Mouse (Mus musculus): ENCODE results near the gene Muc5ac.
A peak's percentile ranks its signal among the peaks of the same experiment; 100 is the strongest.

The Muc5ac gene

GRCm38 (mm10) chr7:141836423-141836822 is 47.7 kb downstream of the Muc5ac start:
- DNase-seq = no peak

DNA sequence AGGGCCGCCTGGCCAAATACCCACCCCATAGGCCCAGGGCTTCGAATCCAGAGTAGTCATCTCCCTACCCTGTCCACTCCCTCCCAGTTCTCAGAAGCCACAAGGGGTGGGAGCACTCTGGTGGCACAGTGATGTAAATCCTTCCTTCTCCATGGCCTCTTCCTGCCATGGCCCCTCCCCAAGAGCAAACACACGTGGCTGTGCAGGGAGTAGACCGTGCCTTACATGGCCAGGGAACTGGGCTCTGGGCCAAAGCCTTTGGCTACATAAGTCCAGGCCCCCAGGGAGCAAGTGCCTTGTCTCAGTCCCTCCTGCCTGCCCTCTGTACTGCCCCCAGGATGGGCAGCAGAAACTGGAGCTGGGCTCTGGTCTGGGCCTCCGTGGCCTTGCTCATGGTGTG is 50.0 kb downstream of the Muc5ac start, which contains the start of gene Muc5b:
Gene Muc5b, plus strand, starts transcription at position 292 of the 400 bp plus-strand sequence.
- DNase-seq = peak; percentile 39 to 73

DNA sequence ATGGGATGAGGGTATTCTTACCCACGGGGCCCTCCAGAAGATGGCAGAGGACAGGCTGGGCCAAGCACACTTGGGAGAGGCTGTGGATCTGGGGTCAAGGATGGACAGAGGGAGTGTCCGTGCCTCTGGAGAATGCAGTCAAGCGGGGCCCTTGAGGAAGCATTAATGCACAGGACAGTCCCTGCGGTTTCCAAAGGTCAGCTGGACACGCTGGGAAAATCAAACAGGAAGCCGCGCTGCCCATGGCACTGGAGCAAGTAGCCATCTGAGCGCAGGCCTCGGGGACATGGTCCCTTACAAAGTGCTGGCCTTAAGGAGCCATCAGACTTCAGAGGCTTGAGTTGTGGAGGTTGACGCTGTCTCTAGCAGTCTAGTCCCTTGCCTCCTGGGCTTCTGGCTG is 51.6 kb downstream of the Muc5ac start:
- no peak for DNase-seq

- DNase-seq = no peak
Measured at GRCm38 (mm10) chr7:141861046-141861445, 72.3 kb downstream of the Muc5ac start.
